Mouse (Mus musculus): ENCODE results near the gene Srgap1.

DNA sequence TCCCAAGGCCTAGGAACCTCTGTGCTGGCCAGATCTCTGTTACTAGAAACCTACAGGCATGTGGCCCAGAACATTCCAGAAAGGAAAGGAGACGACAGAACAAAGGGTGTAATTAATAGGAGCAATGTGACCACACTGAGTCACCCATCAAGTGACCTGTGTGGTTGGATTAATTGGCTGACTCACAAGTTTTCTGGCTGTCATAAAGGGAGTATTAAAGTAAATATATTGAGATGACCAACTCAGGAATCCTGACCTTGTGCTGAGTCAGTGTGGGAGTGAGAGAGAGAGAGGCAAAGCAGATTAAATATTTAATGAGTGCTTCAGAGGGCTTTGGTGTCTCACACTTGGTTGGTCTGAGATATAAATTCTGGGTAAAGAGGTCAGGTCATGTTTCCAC is 143.0 kb downstream of the Srgap1 start:
- TF ChIP-seq GATA1 (IDR thresholded peaks at IDR 0.05; ENCODE audit: borderline replicate concordance, low read length), result no peak
- no peak for TF ChIP-seq FLI1 (IDR thresholded peaks at IDR 0.05; ENCODE audit: low read length)
